Mouse (Mus musculus): ENCODE results near the gene Cavin3.

DNA sequence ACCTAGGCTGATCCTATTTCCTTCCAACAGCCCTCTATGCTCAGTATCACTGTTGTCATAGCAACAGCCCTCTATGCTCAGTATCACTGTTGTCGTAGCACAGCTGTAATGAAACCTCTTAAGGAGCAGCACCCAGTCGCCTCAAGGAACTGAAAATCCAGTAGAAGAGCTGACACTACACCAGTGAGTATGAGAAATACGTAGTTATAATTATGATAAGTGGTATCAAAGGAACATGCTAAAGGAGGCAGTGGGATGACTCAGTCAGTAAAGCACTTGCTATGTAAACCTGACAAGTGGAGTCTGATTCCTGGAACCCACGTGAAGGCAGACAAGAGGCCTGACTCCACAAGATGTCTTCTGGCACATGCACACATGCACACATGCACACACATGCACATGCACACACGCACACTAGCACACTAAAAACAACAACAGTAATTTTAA lies 31.8 kb upstream of the Cavin3 start:
- TF ChIP-seq CTCF (IDR thresholded peaks at IDR 0.05; ENCODE audit: control insufficient read depth, insufficient read depth, insufficient replicate concordance, low read depth, low read length): no peak
- no peak for TF ChIP-seq POLR2A (IDR thresholded peaks at IDR 0.05; ENCODE audit: control insufficient read depth, low read depth, low read length)
